Mouse (Mus musculus): ENCODE measurements at regions not wholly inside any gene's neighbourhood (a gene's known extent, or its start where the extent isn't known, plus 50 kb on each side); places are given as distances from the start of the nearest gene placed in this dataset.

DNA sequence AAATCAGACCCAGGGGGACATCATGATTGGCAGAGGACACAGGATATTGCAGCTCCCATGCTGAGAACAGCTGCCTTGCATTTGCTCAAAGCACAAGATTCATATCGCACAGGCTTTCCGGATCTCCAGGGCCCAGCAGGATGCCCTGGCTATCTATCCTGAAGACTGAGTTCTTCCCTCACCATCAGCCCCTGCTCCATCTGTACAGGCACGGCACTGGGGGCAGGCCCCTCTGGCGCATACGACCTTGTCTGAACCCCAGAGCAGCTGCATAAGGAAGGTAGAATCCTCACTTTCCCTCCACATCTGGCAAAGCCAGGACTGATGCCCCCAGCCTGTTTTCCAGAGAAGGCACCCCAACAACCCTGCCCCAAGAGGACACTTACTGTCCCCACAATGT, 266.8 kb downstream of the Tns1 start:
- H3K4me2 ChIP-seq (ENCODE audit: low read depth, severe bottlenecking): no peak overlapping the region
- H3K9ac ChIP-seq (ENCODE audit: low read length): no peak overlapping the region
- no peaks in the 10 kb centered on the region for H3K4me1 ChIP-seq (ENCODE audit: control insufficient read depth, insufficient read depth, low read length)
- ATAC-seq (ENCODE audit: insufficient number of reproducible peaks, low FRiP score, low TSS enrichment, low read depth): no peak
- H3K27me3 ChIP-seq (ENCODE audit: control insufficient read depth, insufficient read depth, low read length): no peaks in the 10 kb centered on the region
- WGBS: 63% methylated on average over 5 of the region's 5 CpGs
- no peaks in the 10 kb centered on the region for H3K9me3 ChIP-seq (ENCODE audit: control insufficient read depth, low read length)
- DNase-seq (ENCODE audit: low spot score): no peak
- H3K4me3 ChIP-seq (ENCODE audit: low read depth, low read length): no peak overlapping the region
- H3K36me3 ChIP-seq (ENCODE audit: control insufficient read depth, insufficient read depth, low read length): no peaks in the 10 kb centered on the region
- no peak overlapping the region for H3K27ac ChIP-seq (replicated peaks; ENCODE audit: low read depth, low read length)

DNA sequence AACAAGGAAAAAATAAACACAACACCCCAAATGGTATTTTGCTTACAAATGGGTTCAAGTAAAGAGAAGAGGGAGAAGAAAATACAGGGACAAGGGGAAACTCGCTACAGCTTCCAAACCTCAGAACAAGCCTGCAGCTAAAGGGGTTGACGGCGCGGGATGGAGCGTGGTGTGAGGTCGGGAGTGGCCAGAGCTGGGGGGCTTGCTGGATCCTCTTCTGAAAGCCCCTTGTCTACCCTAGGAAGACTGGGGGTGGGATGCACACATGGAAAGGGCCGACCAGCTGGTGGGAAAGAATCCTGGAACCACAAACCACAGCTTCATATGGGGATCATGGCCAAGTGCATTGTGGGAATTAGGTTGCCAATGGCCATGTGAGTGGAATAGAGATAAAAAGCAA, 267.4 kb downstream of the Tns1 start:
- Histone ChIP-seq H3K4me2 (ENCODE audit: low read depth, severe bottlenecking) (no peak overlapping the region), H3K4me3 (ENCODE audit: low read depth, low read length) (no peak overlapping the region), H3K9me3 (ENCODE audit: control insufficient read depth, low read length) (no peaks in the 10 kb centered on the region), H3K27me3 (ENCODE audit: control insufficient read depth, insufficient read depth, low read length) (no peaks in the 10 kb centered on the region), H3K36me3 (ENCODE audit: control insufficient read depth, insufficient read depth, low read length) (no peaks in the 10 kb centered on the region), H3K27ac (replicated peaks; ENCODE audit: low read depth, low read length) (no peak overlapping the region), H3K9ac (ENCODE audit: low read length) (no peak overlapping the region), H3K4me1 (ENCODE audit: control insufficient read depth, insufficient read depth, low read length) (no peaks in the 10 kb centered on the region)
- 90% methylated on average over 7 of the region's 7 CpGs for WGBS
- ATAC-seq (ENCODE audit: insufficient number of reproducible peaks, low FRiP score, low TSS enrichment, low read depth) (no peak), DNase-seq (ENCODE audit: low spot score) (no peak)

DNA sequence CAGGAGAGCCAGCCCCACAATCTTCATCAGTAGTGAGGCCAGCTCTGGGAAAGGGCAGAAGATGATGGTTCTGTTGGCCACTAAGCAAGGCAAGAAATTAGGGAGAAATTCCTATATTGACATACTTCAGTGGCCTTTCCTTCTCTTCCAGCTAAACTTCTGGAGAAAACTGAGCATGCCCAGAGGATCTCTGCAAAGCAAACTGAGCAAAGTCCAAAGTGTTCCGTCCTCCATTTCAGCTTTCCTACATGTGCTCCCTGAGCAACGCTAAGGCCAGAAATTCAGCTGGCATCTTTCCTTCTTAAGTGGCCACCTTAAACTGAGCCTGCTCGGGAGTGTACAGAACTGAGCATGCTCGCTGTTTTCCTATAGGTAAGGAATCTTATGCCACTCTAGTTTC, 268.9 kb downstream of the Tns1 start:
- Histone ChIP-seq H3K4me2 (ENCODE audit: low read depth, severe bottlenecking) (no peak overlapping the region), H3K9me3 (ENCODE audit: control insufficient read depth, low read length) (no peaks in the 10 kb centered on the region), H3K27me3 (ENCODE audit: control insufficient read depth, insufficient read depth, low read length) (no peaks in the 10 kb centered on the region), H3K9ac (ENCODE audit: low read length) (no peak overlapping the region), H3K4me3 (ENCODE audit: low read depth, low read length) (no peak overlapping the region), H3K4me1 (ENCODE audit: control insufficient read depth, insufficient read depth, low read length) (no peaks in the 10 kb centered on the region), H3K36me3 (ENCODE audit: control insufficient read depth, insufficient read depth, low read length) (no peaks in the 10 kb centered on the region), H3K27ac (replicated peaks; ENCODE audit: low read depth, low read length) (no peak overlapping the region)
- ATAC-seq (ENCODE audit: insufficient number of reproducible peaks, low FRiP score, low TSS enrichment, low read depth) (no peak), DNase-seq (ENCODE audit: low spot score) (no peak)
- 92% methylated on average over 4 of the region's 4 CpGs for WGBS

DNA sequence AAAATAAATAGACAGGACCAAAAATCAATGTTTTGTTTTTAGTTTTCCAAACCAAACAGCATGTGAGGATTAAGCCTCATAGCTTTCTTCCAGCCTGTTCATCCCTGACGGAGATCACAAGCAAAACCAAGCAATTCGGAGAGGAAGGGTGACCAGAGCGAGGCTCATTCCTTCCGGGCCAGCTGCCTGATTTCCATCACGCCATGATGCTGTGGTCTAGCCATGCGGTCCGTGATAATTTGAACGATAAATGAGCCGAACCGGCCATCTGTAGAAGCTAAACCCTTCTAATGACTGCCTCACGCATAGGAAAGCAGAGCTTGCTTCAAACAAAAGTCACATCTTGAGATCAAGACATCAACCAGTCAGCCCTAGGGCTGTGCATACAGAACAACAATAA, 270.4 kb downstream of the Tns1 start:
- H3K27ac ChIP-seq (replicated peaks; ENCODE audit: low read depth, low read length): no peak overlapping the region
- DNase-seq (ENCODE audit: low spot score) (no peak), ATAC-seq (ENCODE audit: insufficient number of reproducible peaks, low FRiP score, low TSS enrichment, low read depth) (no peak)
- no peak overlapping the region for H3K9ac ChIP-seq (ENCODE audit: low read length)
- no peaks in the 10 kb centered on the region for H3K9me3 ChIP-seq (ENCODE audit: control insufficient read depth, low read length)
- H3K4me3 ChIP-seq (ENCODE audit: low read depth, low read length): no peak overlapping the region
- no peak overlapping the region for H3K4me2 ChIP-seq (ENCODE audit: low read depth, severe bottlenecking)
- no peaks in the 10 kb centered on the region for H3K27me3 ChIP-seq (ENCODE audit: control insufficient read depth, insufficient read depth, low read length)
- WGBS: 88% methylated on average over 11 of the region's 11 CpGs
- no peaks in the 10 kb centered on the region for H3K4me1 ChIP-seq (ENCODE audit: control insufficient read depth, insufficient read depth, low read length)
- H3K36me3 ChIP-seq (ENCODE audit: control insufficient read depth, insufficient read depth, low read length): no peaks in the 10 kb centered on the region

DNA sequence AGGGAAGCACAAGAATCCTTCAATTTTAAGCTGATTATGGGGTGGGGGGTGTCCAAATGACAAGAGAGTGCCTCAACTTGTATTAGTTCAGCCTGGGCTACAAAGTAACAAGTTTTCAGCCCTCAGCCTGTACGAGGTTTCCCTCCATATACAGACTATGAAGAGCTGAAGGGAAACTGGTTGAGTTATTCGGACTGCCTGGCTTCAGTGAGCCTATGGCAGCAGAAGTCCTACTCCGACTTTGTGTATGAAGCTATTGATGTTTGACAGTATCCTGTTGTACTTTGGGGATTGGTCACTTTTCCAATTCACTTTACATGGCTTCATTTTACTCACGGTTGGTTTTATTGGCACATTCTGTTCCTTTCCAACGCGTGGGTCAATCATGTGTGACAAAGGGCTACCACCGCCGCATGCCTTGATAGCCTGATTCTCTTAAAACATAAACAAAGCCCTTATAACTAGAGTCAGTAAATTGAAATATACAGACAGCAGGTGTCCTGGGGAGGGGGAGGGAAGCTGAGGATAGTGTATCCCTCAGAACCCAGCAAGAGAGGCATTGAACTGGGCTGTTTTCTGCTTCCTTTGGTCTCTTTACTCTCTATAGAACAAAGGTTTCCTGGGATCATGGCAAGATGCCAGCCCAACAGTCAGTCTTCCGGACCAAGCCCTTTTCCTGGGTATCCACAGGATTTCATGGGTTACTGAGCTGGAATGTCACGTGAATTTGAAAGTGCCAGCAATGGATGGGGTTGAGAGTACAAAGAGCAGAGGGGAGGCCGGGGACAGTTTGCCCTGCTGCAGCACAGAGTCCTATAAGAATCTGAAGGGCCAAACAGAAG, 273.9 kb downstream of the Tns1 start:
- H3K4me3 ChIP-seq (ENCODE audit: low read depth, low read length): no peak overlapping the region
- no peaks in the 10 kb centered on the region for H3K9me3 ChIP-seq (ENCODE audit: control insufficient read depth, low read length)
- no peaks in the 10 kb centered on the region for H3K27me3 ChIP-seq (ENCODE audit: control insufficient read depth, insufficient read depth, low read length)
- H3K36me3 ChIP-seq (ENCODE audit: control insufficient read depth, insufficient read depth, low read length): no peaks in the 10 kb centered on the region
- H3K27ac ChIP-seq (replicated peaks; ENCODE audit: low read depth, low read length): no peak overlapping the region
- WGBS: 89% methylated on average over 11 of the region's 11 CpGs
- no peak overlapping the region for H3K4me2 ChIP-seq (ENCODE audit: low read depth, severe bottlenecking)
- H3K4me1 ChIP-seq (ENCODE audit: control insufficient read depth, insufficient read depth, low read length): no peaks in the 10 kb centered on the region
- no peak for ATAC-seq (ENCODE audit: insufficient number of reproducible peaks, low FRiP score, low TSS enrichment, low read depth)
- no peak for DNase-seq (ENCODE audit: low spot score)
- no peak overlapping the region for H3K9ac ChIP-seq (ENCODE audit: low read length)

DNA sequence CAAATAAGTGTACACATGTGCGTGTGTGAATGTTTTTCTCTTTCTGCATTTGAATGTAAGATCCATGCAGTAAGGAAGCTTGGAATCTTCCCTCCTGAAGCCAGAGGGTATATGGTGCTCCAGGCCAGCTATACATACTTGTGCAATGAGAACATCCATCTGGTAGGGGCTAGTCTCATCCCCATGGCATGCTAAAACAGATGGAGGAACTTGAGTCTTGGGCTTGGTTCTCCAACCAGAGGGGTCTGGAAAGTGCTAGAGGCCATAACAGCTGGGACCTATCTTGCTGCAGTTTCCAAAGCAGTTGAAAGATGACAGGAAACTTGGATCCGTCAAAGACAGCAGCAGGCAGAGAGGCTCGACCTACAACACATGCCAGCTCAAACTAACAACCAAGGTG, 275.9 kb downstream of the Tns1 start:
- Histone ChIP-seq H3K4me1 (ENCODE audit: control insufficient read depth, insufficient read depth, low read length) (no peaks in the 10 kb centered on the region), H3K27ac (replicated peaks; ENCODE audit: low read depth, low read length) (no peak overlapping the region), H3K4me3 (ENCODE audit: low read depth, low read length) (no peak overlapping the region), H3K4me2 (ENCODE audit: low read depth, severe bottlenecking) (no peak overlapping the region), H3K9ac (ENCODE audit: low read length) (no peak overlapping the region), H3K9me3 (ENCODE audit: control insufficient read depth, low read length) (no peaks in the 10 kb centered on the region), H3K36me3 (ENCODE audit: control insufficient read depth, insufficient read depth, low read length) (no peaks in the 10 kb centered on the region), H3K27me3 (ENCODE audit: control insufficient read depth, insufficient read depth, low read length) (no peaks in the 10 kb centered on the region)
- 68% methylated on average over 3 of the region's 3 CpGs for WGBS
- ATAC-seq (ENCODE audit: insufficient number of reproducible peaks, low FRiP score, low TSS enrichment, low read depth): no peak
- no peak for DNase-seq (ENCODE audit: low spot score)

DNA sequence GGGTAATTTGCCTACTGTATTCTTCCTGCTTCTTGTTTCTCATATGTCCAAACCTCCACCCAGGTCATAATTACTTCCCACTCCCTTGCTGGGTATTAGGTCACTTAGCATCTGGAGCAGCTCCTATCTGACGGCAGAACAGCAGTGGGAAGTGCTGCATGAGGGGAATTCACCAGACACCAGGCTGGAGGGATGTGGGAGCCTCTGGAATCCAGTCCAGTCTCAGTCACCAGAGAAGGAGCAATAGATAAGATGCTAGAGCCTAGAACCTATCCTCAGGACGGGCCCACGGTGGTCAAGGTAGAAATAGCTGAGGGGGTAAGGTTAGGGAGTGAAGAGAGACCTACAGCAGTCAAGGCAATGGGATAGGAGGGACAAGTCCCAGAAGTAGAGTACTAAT, 277.1 kb downstream of the Tns1 start:
- H3K4me3 ChIP-seq (ENCODE audit: low read depth, low read length): no peak overlapping the region
- no peaks in the 10 kb centered on the region for H3K9me3 ChIP-seq (ENCODE audit: control insufficient read depth, low read length)
- no peak for ATAC-seq (ENCODE audit: insufficient number of reproducible peaks, low FRiP score, low TSS enrichment, low read depth)
- no peaks in the 10 kb centered on the region for H3K27me3 ChIP-seq (ENCODE audit: control insufficient read depth, insufficient read depth, low read length)
- no peak overlapping the region for H3K9ac ChIP-seq (ENCODE audit: low read length)
- H3K4me1 ChIP-seq (ENCODE audit: control insufficient read depth, insufficient read depth, low read length): no peaks in the 10 kb centered on the region
- no peaks in the 10 kb centered on the region for H3K36me3 ChIP-seq (ENCODE audit: control insufficient read depth, insufficient read depth, low read length)
- no peak overlapping the region for H3K4me2 ChIP-seq (ENCODE audit: low read depth, severe bottlenecking)
- 86% methylated on average over 3 of the region's 3 CpGs for WGBS
- no peak overlapping the region for H3K27ac ChIP-seq (replicated peaks; ENCODE audit: low read depth, low read length)
- no peak for DNase-seq (ENCODE audit: low spot score)

DNA sequence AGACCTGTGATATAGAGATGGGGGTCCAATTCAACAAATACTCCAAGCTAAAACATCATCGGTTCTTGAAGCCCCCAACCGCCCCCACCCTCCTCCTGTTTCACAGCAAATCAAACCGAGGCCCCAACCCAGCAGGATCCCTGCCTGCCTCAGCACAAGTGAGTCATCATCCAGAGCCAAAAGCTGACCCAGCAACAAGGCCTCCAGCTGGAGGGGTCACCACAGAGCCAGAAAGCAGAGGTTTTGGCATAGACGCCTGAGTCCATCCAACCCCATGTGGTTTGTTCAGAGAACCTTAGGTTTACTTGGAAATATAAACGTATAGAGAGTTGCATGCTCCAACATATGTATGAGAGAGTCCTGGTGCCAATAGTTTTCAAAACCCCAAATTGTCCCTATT, 279.1 kb downstream of the Tns1 start:
- Histone ChIP-seq H3K9ac (ENCODE audit: low read length) (no peak overlapping the region), H3K9me3 (ENCODE audit: control insufficient read depth, low read length) (no peaks in the 10 kb centered on the region), H3K4me1 (ENCODE audit: control insufficient read depth, insufficient read depth, low read length) (no peaks in the 10 kb centered on the region), H3K36me3 (ENCODE audit: control insufficient read depth, insufficient read depth, low read length) (no peaks in the 10 kb centered on the region), H3K27me3 (ENCODE audit: control insufficient read depth, insufficient read depth, low read length) (no peaks in the 10 kb centered on the region), H3K4me3 (ENCODE audit: low read depth, low read length) (no peak overlapping the region), H3K27ac (replicated peaks; ENCODE audit: low read depth, low read length) (no peak overlapping the region), H3K4me2 (ENCODE audit: low read depth, severe bottlenecking) (no peak overlapping the region)
- ATAC-seq (ENCODE audit: insufficient number of reproducible peaks, low FRiP score, low TSS enrichment, low read depth): no peak
- no peak for DNase-seq (ENCODE audit: low spot score)
- 93% methylated on average over 5 of the region's 5 CpGs for WGBS

DNA sequence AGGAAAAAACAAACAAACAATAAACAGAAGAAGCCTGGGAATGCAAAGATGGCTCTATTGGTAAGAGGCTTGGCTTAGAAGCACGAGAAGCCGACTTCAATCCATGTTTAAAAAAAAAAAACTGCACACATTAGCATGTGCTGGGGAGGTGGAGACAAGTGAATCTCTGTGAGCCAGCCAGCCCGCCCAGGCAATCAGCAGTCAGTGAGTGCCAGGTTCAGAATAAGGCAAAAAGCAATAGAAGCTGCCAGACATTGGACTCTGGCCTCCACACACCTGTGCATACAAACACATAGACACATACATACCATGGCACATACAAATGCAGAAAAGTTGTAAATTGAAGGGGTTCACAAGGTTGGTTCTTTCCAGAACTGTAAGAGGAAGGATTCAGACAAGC, 279.7 kb downstream of the Tns1 start:
- Histone ChIP-seq H3K9ac (ENCODE audit: low read length) (no peak overlapping the region), H3K36me3 (ENCODE audit: control insufficient read depth, insufficient read depth, low read length) (no peaks in the 10 kb centered on the region), H3K27ac (replicated peaks; ENCODE audit: low read depth, low read length) (no peak overlapping the region), H3K4me1 (ENCODE audit: control insufficient read depth, insufficient read depth, low read length) (no peaks in the 10 kb centered on the region), H3K9me3 (ENCODE audit: control insufficient read depth, low read length) (no peaks in the 10 kb centered on the region), H3K4me3 (ENCODE audit: low read depth, low read length) (no peak overlapping the region), H3K4me2 (ENCODE audit: low read depth, severe bottlenecking) (no peak overlapping the region), H3K27me3 (ENCODE audit: control insufficient read depth, insufficient read depth, low read length) (no peaks in the 10 kb centered on the region)
- no peak for ATAC-seq (ENCODE audit: insufficient number of reproducible peaks, low FRiP score, low TSS enrichment, low read depth)
- DNase-seq (ENCODE audit: low spot score): no peak
- WGBS: 76% methylated on average over 3 of the region's 3 CpGs

All from limb, embryonic 11.5 days (tissue).